Mouse (Mus musculus) heart, postnatal 0 days (tissue): Measurements from ENCODE around the gene Znhit2.

Experiments used
- CTCF ChIP-seq: IDR thresholded peaks from 2 replicates; pipeline ENCODE4 v1.5.1; 2016; ENCODE audit warnings: antibody characterized with exemption, control low read depth, low read depth
- EP300 ChIP-seq: IDR thresholded peaks from 2 replicates; pipeline ENCODE4 v1.6.1; 2016; ENCODE audit warnings: antibody characterized with exemption, low read depth

DNA sequence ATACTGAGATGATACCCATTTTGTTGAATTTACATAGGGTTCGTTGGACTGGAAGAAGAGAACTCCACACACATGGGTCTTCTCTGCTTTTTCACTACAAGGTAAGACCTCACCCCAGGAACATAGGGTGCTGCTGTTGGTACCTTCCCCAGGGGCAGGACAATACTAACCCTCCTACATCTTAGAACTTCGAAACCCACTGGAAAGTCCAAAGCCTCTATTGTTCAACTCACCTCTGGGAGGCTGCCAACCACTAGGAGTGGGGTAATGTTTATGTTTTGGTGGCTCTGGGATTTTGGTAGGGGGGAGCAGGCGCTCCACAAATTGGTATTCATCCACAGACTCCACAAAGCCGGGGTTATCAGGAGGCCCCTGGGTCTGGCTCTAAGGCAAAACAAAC, 4.3 kb upstream of the Znhit2 start:
- TF ChIP-seq CTCF (no peak), EP300 (no peak)
